Mouse (Mus musculus) intestine, embryonic 15.5 days (tissue): ENCODE data around the gene Ssbp3. TPM values are rescaled to one million over a fixed set of nuclear protein-coding genes. Genes with fewer than 3 reads are reported as not detected.

ENCODE experiments used
- ATAC-seq: fragments of 200-750 bp; cut with Nextera tagmentation; 2 replicates; pipeline ENCODE4 v1.8.0; 2017; ENCODE audit warnings: moderate TSS enrichment, moderate library complexity
- H3K27ac ChIP-seq: fragments of 300-500 bp; sonication (generic); 2 replicates; pipeline ENCODE4 v1.5.1; 2015; ENCODE audit warnings: mild to moderate bottlenecking, inconsistent platforms
- H3K27me3 ChIP-seq: fragments of 300-500 bp; sonication (generic); replicated peaks from 2 replicates; pipeline ENCODE4 v1.6.1; 2015; ENCODE audit warnings: inconsistent platforms
- H3K36me3 ChIP-seq: fragments of 300-500 bp; sonication (generic); 2 replicates; pipeline ENCODE4 v1.6.1; 2015; ENCODE audit warnings: inconsistent platforms
- H3K4me1 ChIP-seq: fragments of 300-500 bp; sonication (generic); replicated peaks from 2 replicates; pipeline ENCODE4 v1.6.1; 2015; ENCODE audit warnings: inconsistent platforms
- H3K4me2 ChIP-seq: fragments of 300-500 bp; sonication (generic); replicated peaks from 2 replicates; pipeline ENCODE4 v1.6.1; 2015; ENCODE audit warnings: mild to moderate bottlenecking, inconsistent platforms
- H3K4me3 ChIP-seq: fragments of 300-500 bp; sonication (generic); replicated peaks from 2 replicates; pipeline ENCODE4 v1.5.1; 2015; ENCODE audit warnings: inconsistent platforms
- H3K9ac ChIP-seq: fragments of 300-500 bp; sonication (generic); 2 replicates; pipeline ENCODE4 v1.6.1; 2015; ENCODE audit warnings: inconsistent platforms
- H3K9me3 ChIP-seq: fragments of 300-500 bp; sonication (generic); 2 replicates; pipeline ENCODE4 v1.6.1; 2016; ENCODE audit warnings: inconsistent platforms
- WGBS: fragments of 180-500 bp; shearing (Covaris S2); methylation state at CpG from one replicate; pipeline ENCODE4 v1.1.7; 2015; 5-methylcytosine and 5-hydroxymethylcytosine counted together
- polyA plus RNA-seq: library from polyadenylated mRNA; unstranded; fragments of >200 nt; fragmentation: Nextera tagmentation; extraction: Ambion mirVana; gene quantifications from 2 replicates; pipeline ENCODE4 v1.2.1, GENCODE M21; 2015

Ssbp3 gene
- polyA plus RNA-seq, 1 experiment from 2014 or later = 86.0 TPM

DNA sequence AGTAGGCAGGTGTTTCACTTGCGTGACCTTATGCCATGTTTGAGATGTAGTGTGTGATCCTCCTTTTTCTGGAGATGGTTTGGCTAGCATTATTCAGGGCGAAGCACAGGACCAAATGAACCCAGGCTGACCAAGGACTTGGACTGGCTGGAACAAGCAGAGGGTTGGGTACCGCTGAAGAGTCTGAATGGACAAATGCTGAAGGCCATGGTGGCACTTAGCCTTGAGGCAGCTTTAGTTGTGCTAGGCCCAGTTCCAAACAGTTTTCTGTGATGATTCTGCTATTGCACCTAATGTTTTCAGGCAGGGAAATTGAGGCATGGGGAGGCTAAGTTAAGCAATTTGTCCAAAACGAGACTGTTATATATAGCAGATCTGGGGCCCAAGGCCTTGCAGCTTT lies 61.6 kb downstream of the Ssbp3 start:
- Histone ChIP-seq H3K4me1 (peaks cover 48% of the 10 kb centered on the region), H3K36me3 (no peaks in the 10 kb centered on the region), H3K9ac (no peak overlapping the region), H3K27me3 (no peaks in the 10 kb centered on the region), H3K9me3 (no peaks in the 10 kb centered on the region), H3K4me3 (no peak overlapping the region), H3K27ac (no peak overlapping the region), H3K4me2 (no peak overlapping the region)
- 86% methylated on average over 4 of the region's 4 CpGs for WGBS
- no peak for ATAC-seq

DNA sequence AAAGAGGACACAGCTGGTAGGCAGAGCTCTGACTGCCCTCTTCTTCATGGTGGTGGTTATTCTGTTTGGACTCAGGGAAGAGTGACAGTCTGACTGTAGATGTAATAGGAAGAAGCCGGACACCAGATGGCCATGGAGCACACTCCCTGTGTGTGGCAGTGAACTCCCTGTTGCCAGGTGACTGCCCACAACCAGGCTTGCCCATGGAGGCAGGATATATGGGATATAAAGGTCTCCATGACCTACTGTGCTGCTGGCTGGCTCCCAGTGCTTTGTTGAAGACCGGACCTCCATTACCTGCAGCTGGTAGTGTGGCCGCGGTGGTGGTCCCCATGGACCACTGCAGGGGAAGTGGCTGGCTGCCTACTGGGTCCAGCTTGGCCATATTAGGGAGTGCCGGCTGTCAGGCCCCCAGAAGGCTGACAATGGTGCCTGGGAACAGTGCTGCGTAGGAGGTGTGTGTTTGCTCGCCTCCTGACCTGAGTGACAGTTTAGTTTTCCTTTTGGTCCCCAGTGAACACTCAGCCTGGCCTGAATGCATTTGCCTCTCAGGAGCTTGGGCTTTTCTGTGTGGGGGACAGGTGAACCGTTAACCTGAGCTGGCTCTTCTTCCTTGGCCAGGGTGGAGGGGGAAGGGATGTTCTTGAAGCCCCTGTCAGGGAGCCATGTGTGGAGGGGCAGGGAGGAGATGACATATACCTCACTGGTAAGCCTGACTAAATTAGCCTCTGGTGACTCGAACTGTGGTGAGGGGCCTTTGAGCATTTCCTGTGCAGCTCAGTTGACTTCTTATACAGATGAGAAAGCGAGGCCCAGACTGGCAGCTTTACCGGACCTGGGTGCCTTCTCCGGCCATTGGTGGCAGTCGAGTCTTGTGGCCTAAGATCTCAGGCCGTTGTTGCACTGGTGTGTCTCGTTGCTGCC lies 62.2 kb downstream of the Ssbp3 start:
- H3K4me1 ChIP-seq = peaks cover 54% of the 10 kb centered on the region
- H3K4me3 ChIP-seq = no peak overlapping the region
- no peaks in the 10 kb centered on the region for H3K36me3 ChIP-seq
- H3K27ac ChIP-seq = 0 out of 2 replicates have a peak overlapping the region, but pooled peaks have one; percentile 10
- no peak overlapping the region for H3K9ac ChIP-seq
- no peaks in the 10 kb centered on the region for H3K9me3 ChIP-seq
- ATAC-seq = no peak
- WGBS = 71% methylated on average over 15 of the region's 15 CpGs
- no peak overlapping the region for H3K4me2 ChIP-seq
- H3K27me3 ChIP-seq = no peaks in the 10 kb centered on the region

DNA sequence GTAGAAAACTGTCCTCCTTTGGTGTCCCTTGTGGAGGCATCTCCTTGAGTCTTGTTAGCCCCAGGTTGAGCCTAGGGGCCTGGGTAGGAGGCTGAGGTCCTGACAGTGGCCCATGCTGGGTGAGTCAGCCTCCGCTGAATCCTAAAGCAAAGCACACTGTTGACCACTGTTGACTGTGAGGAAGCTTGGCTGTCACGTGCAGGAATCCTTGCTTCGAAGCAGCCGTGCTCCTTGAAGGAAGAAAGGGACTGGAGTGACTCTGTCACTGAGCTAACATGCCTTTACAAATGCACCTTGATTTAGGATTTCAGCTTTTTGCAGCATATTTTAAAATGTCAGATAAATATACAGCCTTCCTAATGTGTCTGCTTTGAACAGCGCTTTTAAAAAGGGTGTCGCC lies 64.8 kb downstream of the Ssbp3 start:
- H3K9me3 ChIP-seq = no peaks in the 10 kb centered on the region
- H3K4me2 ChIP-seq = no peak overlapping the region
- H3K27me3 ChIP-seq = no peaks in the 10 kb centered on the region
- no peaks in the 10 kb centered on the region for H3K36me3 ChIP-seq
- H3K4me1 ChIP-seq = peaks cover 71% of the 10 kb centered on the region
- no peak for ATAC-seq
- no peak overlapping the region for H3K27ac ChIP-seq
- H3K4me3 ChIP-seq = no peak overlapping the region
- 55% methylated on average over 6 of the region's 6 CpGs for WGBS
- H3K9ac ChIP-seq = no peak overlapping the region

DNA sequence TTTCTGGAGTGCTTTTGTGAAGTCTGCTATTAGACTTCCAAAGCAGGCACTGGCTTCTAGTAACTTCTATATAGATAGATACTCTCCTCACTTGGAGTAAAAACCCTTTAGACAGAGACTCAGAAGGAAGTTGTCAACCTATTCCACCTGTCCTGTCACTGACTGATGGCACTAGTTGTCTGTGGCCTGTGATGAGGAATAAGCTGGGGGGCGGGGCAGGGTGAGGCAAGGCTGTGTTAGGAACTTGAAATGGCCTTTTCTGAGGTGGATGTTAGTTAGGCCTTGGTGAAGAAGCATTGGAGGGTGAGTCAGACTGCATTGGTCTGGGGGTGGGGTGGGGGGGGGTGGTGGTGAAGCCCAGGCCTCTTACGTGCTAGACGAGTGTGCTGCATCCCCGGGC lies 65.4 kb downstream of the Ssbp3 start:
- H3K27ac ChIP-seq = peak overlapping the region; percentile 40; the same call in 1 of the 2 replicates
- H3K36me3 ChIP-seq = no peaks in the 10 kb centered on the region
- H3K9me3 ChIP-seq = no peaks in the 10 kb centered on the region
- no peak overlapping the region for H3K4me3 ChIP-seq
- WGBS = 38% methylated on average over 4 of the region's 4 CpGs
- H3K27me3 ChIP-seq = no peaks in the 10 kb centered on the region
- H3K4me1 ChIP-seq = peaks cover 71% of the 10 kb centered on the region
- H3K4me2 ChIP-seq = no peak overlapping the region
- ATAC-seq = no peak
- peak overlapping the region; percentile 4; the same call in 1 of the 2 replicates for H3K9ac ChIP-seq

DNA sequence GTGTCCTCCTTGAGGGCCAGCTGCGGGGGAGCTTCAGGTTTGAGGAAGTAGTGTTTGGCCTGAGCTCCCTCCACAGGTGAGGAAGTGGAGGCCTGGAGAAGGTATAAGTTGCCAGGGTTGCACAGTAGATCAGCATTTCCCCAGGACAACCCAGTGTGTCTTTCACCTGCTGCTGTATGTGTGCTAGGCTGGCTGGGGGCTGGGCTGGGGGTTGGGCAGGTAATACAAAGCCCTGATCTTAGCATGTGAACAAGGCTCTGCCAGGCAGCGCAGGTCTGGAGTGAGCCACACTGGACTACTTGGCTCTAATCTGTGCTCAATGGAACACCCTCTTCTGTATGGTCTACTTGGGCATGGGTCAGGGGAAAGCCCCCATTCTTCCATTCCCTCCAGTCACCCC lies 66.1 kb downstream of the Ssbp3 start:
- Histone ChIP-seq H3K4me1 (peaks cover 67% of the 10 kb centered on the region), H3K9ac (no peak overlapping the region; the same call in 1 of the 2 replicates), H3K27ac (peak overlapping the region; percentile 40; the same call in 1 of the 2 replicates), H3K4me3 (no peak overlapping the region), H3K4me2 (no peak overlapping the region), H3K9me3 (no peaks in the 10 kb centered on the region), H3K36me3 (no peaks in the 10 kb centered on the region), H3K27me3 (no peaks in the 10 kb centered on the region)
- ATAC-seq = no peak
- WGBS = 57% methylated on average over 2 of the region's 2 CpGs

DNA sequence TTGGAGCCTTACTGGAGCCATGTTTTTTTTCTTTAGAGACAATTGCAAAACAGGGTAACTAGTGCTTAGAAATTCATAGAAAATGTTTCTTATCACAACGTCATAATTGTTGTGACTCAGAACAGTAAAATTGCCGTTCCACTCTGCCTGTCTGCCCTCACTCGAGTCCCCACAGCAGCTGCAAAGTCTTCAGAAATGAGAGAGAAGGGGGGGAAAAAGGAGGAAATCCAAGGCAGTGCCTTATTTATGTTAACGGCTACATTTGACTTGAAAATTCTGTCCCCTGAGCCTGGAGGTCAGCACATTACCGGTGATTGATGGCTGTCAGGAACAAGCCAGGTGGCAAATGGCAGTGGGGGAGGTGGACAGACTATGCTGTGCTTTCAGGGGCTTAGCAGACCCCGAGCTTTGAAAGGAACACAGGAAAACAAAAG lies 66.7 kb downstream of the Ssbp3 start:
- Histone ChIP-seq H3K36me3 (no peaks in the 10 kb centered on the region), H3K9me3 (no peaks in the 10 kb centered on the region), H3K27ac (peak overlapping the region; percentile 40; the same call in 1 of the 2 replicates), H3K27me3 (no peaks in the 10 kb centered on the region), H3K4me2 (no peak overlapping the region), H3K4me3 (no peak overlapping the region), H3K9ac (no peak overlapping the region), H3K4me1 (peaks cover 69% of the 10 kb centered on the region)
- 10% methylated on average over 6 of the region's 6 CpGs for WGBS
- ATAC-seq = no peak

DNA sequence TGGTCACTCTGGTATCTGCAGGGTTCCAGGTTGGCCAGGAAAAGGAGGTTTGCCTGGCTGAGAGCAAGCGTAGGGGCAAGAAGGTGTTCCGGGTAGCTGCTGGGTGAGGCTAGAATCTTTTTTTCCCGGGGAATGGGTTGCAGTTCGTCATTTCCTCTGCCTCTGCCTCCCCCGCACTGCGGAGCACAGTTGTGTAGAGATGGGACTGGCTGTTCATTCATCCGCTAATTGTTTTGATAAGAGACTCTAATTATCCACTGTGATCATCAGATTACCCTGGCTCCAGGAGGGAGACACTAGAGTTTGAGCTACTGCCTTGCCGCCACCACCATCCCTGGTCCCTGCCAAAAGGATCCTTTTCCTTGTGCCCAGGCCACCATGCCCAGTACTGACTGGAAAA lies 67.9 kb downstream of the Ssbp3 start:
- Histone ChIP-seq H3K27ac (peak overlapping the region; percentile 34; the same call in 1 of the 2 replicates), H3K4me2 (no peak overlapping the region), H3K36me3 (no peaks in the 10 kb centered on the region), H3K4me3 (no peak overlapping the region), H3K4me1 (peaks cover 67% of the 10 kb centered on the region), H3K27me3 (no peaks in the 10 kb centered on the region), H3K9me3 (no peaks in the 10 kb centered on the region), H3K9ac (no peak overlapping the region)
- WGBS = 55% methylated on average over 8 of the region's 8 CpGs
- no peak for ATAC-seq

DNA sequence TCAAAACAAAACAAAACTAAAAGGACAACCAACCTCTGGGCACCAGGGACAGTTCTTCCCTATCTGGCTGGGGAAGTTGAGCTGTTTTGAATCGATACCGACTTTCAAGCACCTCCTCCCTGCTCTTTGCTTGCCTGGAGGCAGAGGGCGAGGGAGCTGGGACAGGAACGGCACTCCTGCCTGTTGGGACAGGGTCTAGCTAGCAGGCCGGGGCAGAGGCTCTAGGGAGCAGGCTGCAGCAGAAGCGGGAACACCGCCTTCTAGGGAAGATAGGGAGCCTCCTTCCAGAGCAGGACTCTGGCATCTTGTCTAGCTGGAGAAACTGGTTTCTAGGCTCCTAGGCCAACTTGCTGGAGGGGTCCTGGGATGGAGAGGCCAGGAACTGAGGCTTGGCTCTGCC lies 70.2 kb downstream of the Ssbp3 start:
- no peak overlapping the region for H3K9ac ChIP-seq

DNA sequence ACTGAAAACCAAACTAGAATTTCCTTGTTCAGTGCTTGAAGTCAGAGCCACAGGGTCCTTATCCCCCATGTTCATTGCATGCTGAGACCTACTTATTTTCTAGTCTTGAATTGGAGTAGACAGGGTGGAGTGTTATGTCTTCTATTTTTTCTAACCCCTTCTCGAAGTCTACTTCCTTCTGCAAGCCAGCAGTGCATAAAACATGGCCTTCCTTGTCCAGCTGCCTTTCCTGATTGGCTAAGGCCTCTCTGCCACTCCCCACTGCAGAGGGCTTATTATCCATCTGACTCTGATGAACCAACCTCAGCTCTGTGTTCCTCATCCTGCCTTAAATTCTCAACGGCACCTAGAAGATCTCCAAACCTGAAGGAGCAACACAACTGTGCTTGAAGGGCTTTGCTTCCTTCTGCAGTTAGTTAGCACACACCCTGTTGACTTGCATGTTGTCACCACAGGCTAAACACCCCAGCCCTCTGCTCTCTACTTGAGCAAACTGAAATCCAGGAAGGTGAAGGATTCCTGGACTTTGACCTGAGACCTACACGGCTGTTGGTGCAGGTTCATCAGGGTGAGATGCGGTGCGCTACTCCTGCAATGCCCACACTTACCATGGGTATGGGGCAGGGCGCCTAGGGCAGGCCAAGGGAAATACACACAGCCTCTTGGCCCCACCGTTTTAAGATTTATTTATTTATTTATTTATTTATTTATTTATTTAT lies 71.0 kb downstream of the Ssbp3 start:
- peak; percentile 62 for ATAC-seq
- peaks cover 72% of the 10 kb centered on the region for H3K4me1 ChIP-seq

More for the DNA sequence above, 70.2 kb downstream of the Ssbp3 start:
- no peak overlapping the region for H3K4me3 ChIP-seq
- H3K27ac ChIP-seq = peak overlapping the region; percentile 86
- H3K4me2 ChIP-seq = peak overlapping the region; percentile 30; the same call in 1 of the 2 replicates
- peaks cover 72% of the 10 kb centered on the region for H3K4me1 ChIP-seq
- H3K27me3 ChIP-seq = no peaks in the 10 kb centered on the region
- no peaks in the 10 kb centered on the region for H3K9me3 ChIP-seq
- H3K36me3 ChIP-seq = no peaks in the 10 kb centered on the region
- ATAC-seq = peak; percentile 40
- WGBS = 25% methylated on average over 7 of the region's 7 CpGs

DNA sequence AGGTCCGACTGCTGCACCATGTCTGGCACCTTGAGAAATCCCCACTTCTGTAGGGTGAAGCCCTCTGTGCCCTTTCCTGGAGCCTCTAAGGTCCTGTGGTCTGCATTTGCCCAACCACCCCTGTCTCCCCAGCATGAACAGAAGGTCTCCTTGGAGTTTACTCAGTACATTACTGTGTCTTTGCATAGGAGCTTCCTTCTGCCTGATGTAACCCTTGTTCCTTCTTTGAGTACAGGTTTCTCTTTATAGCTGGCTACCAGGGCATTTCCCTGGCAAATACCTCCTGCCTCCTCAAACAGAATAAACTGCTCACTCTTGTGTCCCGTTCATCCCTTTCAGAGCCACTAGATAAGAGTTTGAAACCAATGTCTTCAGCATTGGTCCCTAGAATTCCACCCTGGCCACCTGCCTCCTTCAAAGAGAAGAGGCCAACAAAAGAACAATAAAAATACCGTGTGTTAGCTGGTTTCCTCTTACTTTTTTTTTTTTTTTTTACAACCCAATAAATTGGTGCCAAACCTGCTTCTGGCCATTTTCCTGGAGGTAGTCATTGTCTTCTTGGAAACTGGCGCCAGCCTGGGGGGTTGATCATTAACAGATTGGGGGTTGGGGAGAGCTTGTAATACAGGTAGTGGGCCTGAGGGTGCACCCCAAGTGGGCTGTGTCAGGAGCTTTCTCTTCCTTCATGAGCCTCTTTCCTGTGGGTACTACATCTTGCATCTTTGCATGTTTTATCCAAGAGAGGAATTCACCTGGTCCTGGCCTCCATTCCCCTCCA lies 72.0 kb downstream of the Ssbp3 start:
- H3K27ac ChIP-seq = peak overlapping the region; percentile 86
- ATAC-seq = peak; percentile 44
- no peak overlapping the region for H3K4me3 ChIP-seq
- peak overlapping the region; percentile 24 for H3K4me2 ChIP-seq
- H3K27me3 ChIP-seq = no peaks in the 10 kb centered on the region
- no peaks in the 10 kb centered on the region for H3K36me3 ChIP-seq
- 31% methylated on average over 4 of the region's 4 CpGs for WGBS
- no peaks in the 10 kb centered on the region for H3K9me3 ChIP-seq
- H3K4me1 ChIP-seq = peaks cover 70% of the 10 kb centered on the region
- no peak overlapping the region for H3K9ac ChIP-seq

More for the DNA sequence above, 71.0 kb downstream of the Ssbp3 start:
- 0 out of 2 replicates have a peak overlapping the region, but pooled peaks have one; percentile 23 for H3K4me2 ChIP-seq
- no peak overlapping the region for H3K4me3 ChIP-seq
- no peaks in the 10 kb centered on the region for H3K9me3 ChIP-seq
- no peak overlapping the region for H3K9ac ChIP-seq
- peak overlapping the region; percentile 86 for H3K27ac ChIP-seq
- WGBS = 52% methylated on average over 7 of the region's 7 CpGs
- H3K36me3 ChIP-seq = no peaks in the 10 kb centered on the region
- H3K27me3 ChIP-seq = no peaks in the 10 kb centered on the region

DNA sequence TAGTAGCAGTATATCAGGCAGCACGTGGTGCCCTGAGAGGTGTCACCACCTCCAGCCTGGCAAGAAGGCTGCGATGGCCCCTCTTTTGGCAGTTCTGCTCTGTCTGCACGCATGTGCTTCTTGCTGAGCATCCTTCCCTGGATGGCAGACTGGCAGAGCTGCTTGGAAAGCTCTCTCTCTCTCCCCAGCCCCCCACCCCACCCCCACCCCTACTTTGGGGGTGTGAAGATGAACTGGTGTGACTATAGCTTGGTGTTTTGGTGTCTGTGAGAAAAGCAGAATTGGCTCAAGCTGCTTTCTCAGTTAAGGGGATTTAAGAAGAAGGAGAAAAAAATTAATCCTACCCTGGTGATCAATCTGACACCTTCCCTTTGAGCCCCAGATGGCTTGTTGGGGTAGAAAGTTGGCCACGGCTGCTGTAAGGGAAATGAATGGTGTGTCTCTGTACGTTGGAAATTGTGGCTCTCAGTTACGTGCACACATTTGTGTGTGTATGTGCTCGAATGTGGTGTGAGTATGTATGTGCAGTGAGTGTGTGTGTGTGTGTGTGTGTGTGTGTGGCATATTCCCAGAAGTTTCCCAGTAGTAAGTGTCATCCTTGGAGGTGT lies 73.5 kb downstream of the Ssbp3 start:
- no peaks in the 10 kb centered on the region for H3K27me3 ChIP-seq
- H3K27ac ChIP-seq = peak overlapping the region; percentile 24; the same call in 1 of the 2 replicates
- H3K4me1 ChIP-seq = peaks cover 65% of the 10 kb centered on the region
- H3K4me3 ChIP-seq = no peak overlapping the region
- H3K4me2 ChIP-seq = no peak overlapping the region
- no peaks in the 10 kb centered on the region for H3K9me3 ChIP-seq
- H3K9ac ChIP-seq = no peak overlapping the region
- H3K36me3 ChIP-seq = no peaks in the 10 kb centered on the region
- 67% methylated on average over 7 of the region's 7 CpGs for WGBS
- no peak for ATAC-seq
